Mouse (Mus musculus) embryonic facial prominence, embryonic 14.5 days (tissue): ENCODE data around the gene Yy1. TPM values are rescaled to one million over a fixed set of nuclear protein-coding genes. Genes with fewer than 3 reads are reported as not detected.

Source experiments
- ATAC-seq: fragments of 200-750 bp; cut with Nextera tagmentation; 2 replicates; pipeline ENCODE4 v1.8.0; 2017; ENCODE audit warnings: low read depth, moderate number of reproducible peaks, moderate TSS enrichment
- DNase-seq: peaks from one replicate; pipeline ENCODE4 v3.0.0-alpha.2; 2015; ENCODE audit warnings: low spot score
- H3K27ac ChIP-seq: fragments of 300-500 bp; sonication (generic); replicated peaks from 2 replicates; pipeline ENCODE4 v1.5.1; 2014; ENCODE audit warnings: low read depth, mild to moderate bottlenecking, low read length, moderate library complexity
- H3K27me3 ChIP-seq: fragments of 300-500 bp; sonication (generic); replicated peaks from 2 replicates; pipeline ENCODE4 v1.6.1; 2014; ENCODE audit warnings: low read length; ENCODE audit not compliant: control insufficient read depth, insufficient read depth
- H3K36me3 ChIP-seq: fragments of 300-500 bp; sonication (generic); 2 replicates; pipeline ENCODE4 v1.6.1; 2014; ENCODE audit warnings: low read length, mixed read lengths; ENCODE audit not compliant: control insufficient read depth, insufficient read depth
- H3K4me1 ChIP-seq: fragments of 300-500 bp; sonication (generic); 2 replicates; pipeline ENCODE4 v1.6.1; 2014; ENCODE audit warnings: antibody characterized with exemption, low read length; ENCODE audit not compliant: control insufficient read depth, insufficient read depth
- H3K4me2 ChIP-seq: fragments of 300-500 bp; sonication (generic); 2 replicates; pipeline ENCODE4 v1.6.1; 2014; ENCODE audit warnings: low read depth, mild to moderate bottlenecking, low read length, moderate library complexity, mixed read lengths
- H3K4me3 ChIP-seq: fragments of 300-500 bp; sonication (generic); 2 replicates; pipeline ENCODE4 v1.5.1; 2014; ENCODE audit warnings: low read depth, mild to moderate bottlenecking, low read length
- H3K9ac ChIP-seq: fragments of 300-500 bp; sonication (generic); 2 replicates; pipeline ENCODE4 v1.6.1; 2014; ENCODE audit warnings: low read depth, mild to moderate bottlenecking, low read length, moderate library complexity, mixed read lengths
- H3K9me3 ChIP-seq: fragments of 300-500 bp; sonication (generic); 2 replicates; pipeline ENCODE4 v1.6.1; 2016; ENCODE audit warnings: low read length; ENCODE audit not compliant: control insufficient read depth
- WGBS: fragments of 180-500 bp; shearing (Covaris S2); extraction: QIAGEN DNeasy Blood & Tissue Kit; methylation state at CpG from one replicate; pipeline ENCODE4 v1.1.7; 2014; 5-methylcytosine and 5-hydroxymethylcytosine counted together
- polyA plus RNA-seq: library from polyadenylated mRNA; unstranded; fragments of >200 nt; fragmentation: Nextera tagmentation; extraction: Ambion mirVana; gene quantifications from 2 replicates; pipeline ENCODE4 v1.2.1, GENCODE M21; 2014

Yy1 gene
- polyA plus RNA-seq, 1 experiment from 2014 or later, result 20.3 TPM

- no peaks in the 10 kb centered on the region for H3K9me3 ChIP-seq
- no peak overlapping the region for H3K9ac ChIP-seq
- no peak overlapping the region for H3K4me3 ChIP-seq
- H3K4me2 ChIP-seq, result no peak overlapping the region
- H3K27me3 ChIP-seq, result no peaks in the 10 kb centered on the region
- 93% methylated on average over 7 of the region's 7 CpGs for WGBS
- no peaks in the 10 kb centered on the region for H3K4me1 ChIP-seq
- DNase-seq, result no peak
- H3K27ac ChIP-seq, result no peak overlapping the region
- ATAC-seq, result no peak
- H3K36me3 ChIP-seq, result peaks cover 25% of the 10 kb centered on the region; the same call in 1 of the 2 replicates
Measured at GRCm38 (mm10) chr12:108810309-108810708, 17.5 kb downstream of the Yy1 start.

GRCm38 (mm10) chr12:108811133-108811532 is 18.4 kb downstream of the Yy1 start:
- peak; percentile 36 for DNase-seq
- Histone ChIP-seq H3K4me2 (no peak overlapping the region), H3K9ac (no peak overlapping the region), H3K27ac (no peak overlapping the region), H3K36me3 (peaks cover 31% of the 10 kb centered on the region; the same call in 1 of the 2 replicates), H3K27me3 (no peaks in the 10 kb centered on the region), H3K9me3 (no peaks in the 10 kb centered on the region), H3K4me3 (no peak overlapping the region), H3K4me1 (no peaks in the 10 kb centered on the region)
- 60% methylated on average over 2 of the region's 2 CpGs for WGBS
- no peak for ATAC-seq

- H3K4me2 ChIP-seq, result no peak overlapping the region
- H3K4me1 ChIP-seq, result no peaks in the 10 kb centered on the region
- H3K4me3 ChIP-seq, result no peak overlapping the region
- no peaks in the 10 kb centered on the region for H3K27me3 ChIP-seq
- DNase-seq (no peak), ATAC-seq (no peak)
- peaks cover 42% of the 10 kb centered on the region for H3K36me3 ChIP-seq
- WGBS, result 88% methylated on average over 6 of the region's 6 CpGs
- no peaks in the 10 kb centered on the region for H3K9me3 ChIP-seq
- no peak overlapping the region for H3K27ac ChIP-seq
- no peak overlapping the region for H3K9ac ChIP-seq
Measured at GRCm38 (mm10) chr12:108812463-108812862, 19.7 kb downstream of the Yy1 start.

- Histone ChIP-seq H3K36me3 (peaks cover 53% of the 10 kb centered on the region), H3K9me3 (no peaks in the 10 kb centered on the region), H3K4me3 (no peak overlapping the region), H3K4me2 (no peak overlapping the region), H3K9ac (no peak overlapping the region), H3K4me1 (no peaks in the 10 kb centered on the region), H3K27me3 (no peaks in the 10 kb centered on the region), H3K27ac (no peak overlapping the region)
- DNase-seq (no peak), ATAC-seq (no peak)
- WGBS, result 91% methylated on average over 6 of the region's 6 CpGs
Measured at GRCm38 (mm10) chr12:108814470-108814869, 21.7 kb downstream of the Yy1 start.

GRCm38 (mm10) chr12:108816569-108816968 is 23.8 kb downstream of the Yy1 start:
- WGBS, result 84% methylated on average over 11 of the region's 11 CpGs
- Histone ChIP-seq H3K4me3 (no peak overlapping the region), H3K9me3 (no peaks in the 10 kb centered on the region), H3K4me2 (no peak overlapping the region), H3K27ac (no peak overlapping the region), H3K9ac (no peak overlapping the region), H3K36me3 (peaks cover 62% of the 10 kb centered on the region), H3K27me3 (no peaks in the 10 kb centered on the region), H3K4me1 (no peaks in the 10 kb centered on the region)
- DNase-seq, result no peak
- no peak for ATAC-seq

- ATAC-seq (no peak), DNase-seq (no peak)
- 96% methylated on average over 4 of the region's 4 CpGs for WGBS
- Histone ChIP-seq H3K4me2 (no peak overlapping the region), H3K27ac (no peak overlapping the region), H3K4me1 (no peaks in the 10 kb centered on the region), H3K27me3 (no peaks in the 10 kb centered on the region), H3K9me3 (no peaks in the 10 kb centered on the region), H3K9ac (no peak overlapping the region), H3K4me3 (no peak overlapping the region), H3K36me3 (peaks cover 40% of the 10 kb centered on the region)
Measured at GRCm38 (mm10) chr12:108820461-108820860, 27.7 kb downstream of the Yy1 start.

- Histone ChIP-seq H3K27me3 (no peaks in the 10 kb centered on the region), H3K4me2 (no peak overlapping the region), H3K9me3 (no peaks in the 10 kb centered on the region), H3K4me1 (no peaks in the 10 kb centered on the region), H3K9ac (no peak overlapping the region), H3K4me3 (no peak overlapping the region), H3K36me3 (peaks cover 39% of the 10 kb centered on the region), H3K27ac (no peak overlapping the region)
- WGBS, result 61% methylated on average over 8 of the region's 8 CpGs
- DNase-seq (no peak), ATAC-seq (no peak)
Measured at GRCm38 (mm10) chr12:108823036-108823435, 30.3 kb downstream of the Yy1 start.

- H3K4me3 ChIP-seq, result no peak overlapping the region
- DNase-seq (peak; percentile 55), ATAC-seq (peak; percentile 39; the same call in 1 of the 2 replicates)
- H3K27ac ChIP-seq, result no peak overlapping the region
- H3K9ac ChIP-seq, result no peak overlapping the region
- H3K36me3 ChIP-seq, result peaks cover 33% of the 10 kb centered on the region
- H3K4me2 ChIP-seq, result no peak overlapping the region
- no peaks in the 10 kb centered on the region for H3K27me3 ChIP-seq
- no peaks in the 10 kb centered on the region for H3K4me1 ChIP-seq
- H3K9me3 ChIP-seq, result no peaks in the 10 kb centered on the region
- WGBS, result 83% methylated on average over 15 of the region's 15 CpGs
Measured at GRCm38 (mm10) chr12:108824225-108824874, 31.6 kb downstream of the Yy1 start.

- WGBS, result 92% methylated on average over 12 of the region's 13 CpGs
Measured at GRCm38 (mm10) chr12:108825561-108826224, 32.9 kb downstream of the Yy1 start.

More at GRCm38 (mm10) chr12:108825561-108826224, 32.9 kb downstream of the Yy1 start:
- H3K4me1 ChIP-seq, result no peaks in the 10 kb centered on the region
- H3K9ac ChIP-seq, result no peak overlapping the region
- H3K27ac ChIP-seq, result no peak overlapping the region
- H3K36me3 ChIP-seq, result peaks cover 24% of the 10 kb centered on the region
- H3K27me3 ChIP-seq, result no peaks in the 10 kb centered on the region
- H3K9me3 ChIP-seq, result no peaks in the 10 kb centered on the region
- ATAC-seq (no peak), DNase-seq (no peak)
- no peak overlapping the region for H3K4me2 ChIP-seq
- no peak overlapping the region for H3K4me3 ChIP-seq
